Mouse (Mus musculus) intestine, postnatal 0 days (tissue): ENCODE measurements around the gene Nt5c3. TPM values are rescaled to one million over a fixed set of nuclear protein-coding genes. Genes with fewer than 3 reads are reported as not detected.
"Not testable (repeated sequence)": the region's sequence is repeated elsewhere in the genome, so short reads cannot be mapped to it uniquely, and the experiment has no call there.

Experiments used
- ATAC-seq: fragments of 200-750 bp; cut with Nextera tagmentation; 2 replicates; pipeline ENCODE4 v1.8.0; 2017; ENCODE audit warnings: mild to moderate bottlenecking, moderate TSS enrichment, moderate library complexity
- H3K27ac ChIP-seq: fragments of 300-500 bp; sonication (generic); 2 replicates; pipeline ENCODE4 v1.5.1; 2014; ENCODE audit warnings: mild to moderate bottlenecking, low read depth, low read length, moderate library complexity
- H3K27me3 ChIP-seq: fragments of 300-500 bp; sonication (generic); replicated peaks from 2 replicates; pipeline ENCODE4 v1.6.1; 2014; ENCODE audit warnings: low read length, mixed read lengths; ENCODE audit not compliant: control insufficient read depth, insufficient read depth
- H3K36me3 ChIP-seq: fragments of 300-500 bp; sonication (generic); 2 replicates; pipeline ENCODE4 v1.6.1; 2014; ENCODE audit warnings: mild to moderate bottlenecking, moderate library complexity; ENCODE audit not compliant: control insufficient read depth, insufficient read depth
- H3K4me1 ChIP-seq: fragments of 300-500 bp; sonication (generic); replicated peaks from 2 replicates; pipeline ENCODE4 v1.6.1; 2014; ENCODE audit warnings: antibody characterized with exemption, low read length, mixed read lengths; ENCODE audit not compliant: control insufficient read depth, insufficient read depth
- H3K4me2 ChIP-seq: fragments of 300-500 bp; sonication (generic); replicated peaks from 2 replicates; pipeline ENCODE4 v1.6.1; 2014; ENCODE audit warnings: low read depth, mild to moderate bottlenecking, moderate library complexity
- H3K4me3 ChIP-seq: fragments of 300-500 bp; sonication (generic); 2 replicates; pipeline ENCODE4 v1.5.1; 2014; ENCODE audit warnings: low read depth, low read length
- H3K9ac ChIP-seq: fragments of 300-500 bp; sonication (generic); 2 replicates; pipeline ENCODE4 v1.6.1; 2014; ENCODE audit warnings: mild to moderate bottlenecking, low read depth, low read length
- H3K9me3 ChIP-seq: fragments of 300-500 bp; sonication (generic); 2 replicates; pipeline ENCODE4 v1.6.1; 2016; ENCODE audit warnings: mixed run types; ENCODE audit not compliant: control insufficient read depth
- CTCF ChIP-seq: sonication (generic); IDR thresholded peaks from 2 replicates; pipeline ENCODE4 v1.5.1; 2016; ENCODE audit warnings: low read depth, mild to moderate bottlenecking, control low read depth, antibody characterized with exemption, moderate library complexity
- WGBS: fragments of 180-500 bp; shearing (Covaris S2); extraction: QIAGEN DNeasy Blood & Tissue Kit; methylation state at CpG from one replicate; pipeline ENCODE4 v1.1.7; 2014; 5-methylcytosine and 5-hydroxymethylcytosine counted together
- polyA plus RNA-seq: library from polyadenylated mRNA; unstranded; fragments of >200 nt; fragmentation: Nextera tagmentation; extraction: Ambion mirVana; gene quantifications from 2 replicates; pipeline ENCODE4 v1.2.1, GENCODE M21; 2015

Nt5c3 gene
- polyA plus RNA-seq, 1 experiment from 2014 or later = 43.6 TPM

GRCm38 (mm10) chr6:56876870-56877269 is 46.9 kb downstream of the Nt5c3 start:
- peaks cover 5% of the 10 kb centered on the region; the same call in 1 of the 2 replicates for H3K36me3 ChIP-seq
- no peak overlapping the region for H3K9ac ChIP-seq
- 62% methylated on average over 4 of the region's 4 CpGs for WGBS
- H3K9me3 ChIP-seq = no peaks in the 10 kb centered on the region
- no peak overlapping the region for H3K4me3 ChIP-seq
- peak overlapping the region; percentile 42; the same call in 1 of the 2 replicates for H3K27ac ChIP-seq
- H3K4me2 ChIP-seq = no peak overlapping the region
- H3K27me3 ChIP-seq = no peaks in the 10 kb centered on the region
- no peak for TF ChIP-seq CTCF
- no peaks in the 10 kb centered on the region; the same call in 1 of the 2 replicates for H3K4me1 ChIP-seq
- peak; percentile 89 for ATAC-seq

- Histone ChIP-seq H3K9me3 (no peaks in the 10 kb centered on the region), H3K4me3 (no peak overlapping the region), H3K4me2 (no peak overlapping the region), H3K27me3 (no peaks in the 10 kb centered on the region), H3K36me3 (no peaks in the 10 kb centered on the region), H3K27ac (no peak overlapping the region), H3K9ac (no peak overlapping the region), H3K4me1 (no peaks in the 10 kb centered on the region)
- 71% methylated on average over 2 of the region's 2 CpGs for WGBS
- no peak for ATAC-seq
- no peak for TF ChIP-seq CTCF
Observed at GRCm38 (mm10) chr6:56870027-56870426, 53.7 kb downstream of the Nt5c3 start.

- Histone ChIP-seq H3K36me3 (no peaks in the 10 kb centered on the region), H3K9me3 (no peaks in the 10 kb centered on the region), H3K27me3 (no peaks in the 10 kb centered on the region), H3K4me1 (no peaks in the 10 kb centered on the region), H3K4me3 (no peak overlapping the region), H3K27ac (no peak overlapping the region), H3K9ac (no peak overlapping the region), H3K4me2 (no peak overlapping the region)
- no peak for TF ChIP-seq CTCF
- ATAC-seq = no peak
- WGBS = 56% methylated on average over 8 of the region's 8 CpGs
Observed at GRCm38 (mm10) chr6:56868565-56868964, 55.2 kb downstream of the Nt5c3 start.

- H3K9me3 ChIP-seq, ATAC-seq, H3K27me3 ChIP-seq, H3K36me3 ChIP-seq, H3K4me2 ChIP-seq, H3K4me1 ChIP-seq, H3K27ac ChIP-seq, H3K4me3 ChIP-seq, H3K9ac ChIP-seq: not testable (repeated sequence)
- 63% methylated on average over 1 of the region's 1 CpGs for WGBS
Observed at GRCm38 (mm10) chr6:56866899-56867298, 56.8 kb downstream of the Nt5c3 start.

DNA sequence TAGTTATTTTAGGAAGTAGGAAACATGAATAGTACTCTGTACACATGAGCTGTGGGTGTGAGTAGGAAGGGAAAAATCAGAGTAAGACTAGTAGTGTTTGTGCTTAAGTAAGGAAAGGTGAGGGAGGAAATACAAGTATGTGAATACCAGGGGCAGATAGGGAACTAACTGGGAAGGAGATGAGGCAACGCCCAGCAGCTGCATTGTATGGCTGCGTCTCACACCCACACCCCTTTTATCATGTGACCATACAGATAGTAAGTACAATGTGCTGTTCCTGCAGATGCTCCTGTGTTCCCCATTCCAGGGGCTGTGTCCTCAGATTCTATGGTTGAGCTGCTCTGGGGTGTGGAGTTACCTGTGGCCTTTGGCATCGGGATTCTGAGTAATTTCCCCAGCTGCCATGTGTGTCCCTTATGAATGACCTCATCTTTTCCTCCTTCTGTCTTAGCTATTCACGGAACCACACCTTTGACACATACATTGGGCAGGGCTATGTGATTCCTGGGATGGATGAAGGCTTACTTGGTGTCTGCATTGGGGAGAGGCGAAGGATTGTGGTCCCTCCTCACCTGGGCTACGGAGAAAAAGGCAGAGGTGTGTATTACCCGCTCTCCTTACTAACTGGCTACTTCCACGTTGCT is 63.4 kb downstream of the Nt5c3 start:
- no peak overlapping the region for H3K9ac ChIP-seq
- H3K4me2 ChIP-seq = no peak overlapping the region
- H3K27me3 ChIP-seq = no peaks in the 10 kb centered on the region
- no peaks in the 10 kb centered on the region for H3K9me3 ChIP-seq
- TF ChIP-seq CTCF = no peak
- peak; percentile 93 for ATAC-seq
- H3K36me3 ChIP-seq = peaks cover 6% of the 10 kb centered on the region; the same call in 1 of the 2 replicates
- no peak overlapping the region for H3K27ac ChIP-seq
- no peak overlapping the region for H3K4me3 ChIP-seq
- whole genome bisulfite sequencing = 63% methylated on average over 8 of the region's 8 CpGs
- H3K4me1 ChIP-seq = no peaks in the 10 kb centered on the region

GRCm38 (mm10) chr6:56856748-56857147 is 67.0 kb downstream of the Nt5c3 start:
- no peak overlapping the region for H3K27ac ChIP-seq
- 88% methylated on average over 5 of the region's 5 CpGs for WGBS
- H3K4me2 ChIP-seq = no peak overlapping the region
- no peak for TF ChIP-seq CTCF
- no peaks in the 10 kb centered on the region for H3K27me3 ChIP-seq
- H3K9me3 ChIP-seq = no peaks in the 10 kb centered on the region
- no peaks in the 10 kb centered on the region for H3K4me1 ChIP-seq
- H3K9ac ChIP-seq = no peak overlapping the region
- no peak for ATAC-seq
- H3K36me3 ChIP-seq = peaks cover 17% of the 10 kb centered on the region; the same call in 1 of the 2 replicates
- no peak overlapping the region for H3K4me3 ChIP-seq
